Mouse (Mus musculus): Measurements from ENCODE around the gene Chic1. TPM values are rescaled to one million over a fixed set of nuclear protein-coding genes. Genes with fewer than 3 reads are reported as not detected.

Chic1 gene
- polyA plus RNA-seq, 1 experiment from 2014 or later, result 4.0 TPM

DNA sequence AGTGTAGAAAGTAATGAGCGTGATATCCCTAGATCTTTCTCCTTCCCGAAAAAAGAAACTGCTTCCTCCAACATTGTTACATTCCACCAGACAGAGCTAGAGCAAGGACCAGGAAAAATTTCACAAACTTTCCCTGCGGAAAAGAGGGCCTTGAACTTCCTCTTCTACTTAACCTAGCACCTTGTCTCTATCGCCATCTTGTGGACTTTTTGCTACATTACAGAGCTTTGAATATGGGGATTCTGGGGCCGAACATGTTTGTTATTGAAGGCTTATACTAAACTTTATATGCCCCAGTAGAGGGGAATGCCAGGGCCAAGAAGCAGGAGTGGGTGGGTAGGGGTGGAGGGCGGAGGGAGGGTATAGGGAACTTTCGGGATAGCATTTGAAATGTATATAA, 87.5 kb downstream of the Chic1 start:
- no peaks in the 10 kb centered on the region for H3K36me3 ChIP-seq (replicated peaks)
- 36% methylated on average over 7 of the region's 7 CpGs for WGBS
- no peak overlapping the region for H3K4me3 ChIP-seq
- peaks cover 9% of the 10 kb centered on the region for H3K4me1 ChIP-seq
- no peak for DNase-seq (ENCODE audit: extremely low spot score, low spot score)
- no peak overlapping the region for H3K27ac ChIP-seq
- no peaks in the 10 kb centered on the region for H3K9me3 ChIP-seq
- peaks cover 87% of the 10 kb centered on the region for H3K27me3 ChIP-seq (ENCODE audit: poor library complexity, severe bottlenecking)

Other genes with a start within 250 kb of the Chic1 start
- gene Nap1l2, start 169.8 kb upstream of the Chic1 start, polyA plus RNA-seq (2016; fragmentation: Nextera tagmentation; extraction: Ambion mirVana), result 5.9 and 7.6 TPM in 2 replicates
- gene Cdx4, start 35.1 kb upstream of the Chic1 start, polyA plus RNA-seq (2016; fragmentation: Nextera tagmentation; extraction: Ambion mirVana), result not detected in 2 replicates
- gene Tsx, start 58.0 kb downstream of the Chic1 start, polyA plus RNA-seq (2016; fragmentation: Nextera tagmentation; extraction: Ambion mirVana), result 0.33 and 0.42 TPM in 2 replicates
- gene Gm26992, start 65.5 kb downstream of the Chic1 start, polyA plus RNA-seq (2016; fragmentation: Nextera tagmentation; extraction: Ambion mirVana), result not detected in 2 replicates